Mouse (Mus musculus): ENCODE measurements around the gene Jkamp.

Gene Jkamp

DNA sequence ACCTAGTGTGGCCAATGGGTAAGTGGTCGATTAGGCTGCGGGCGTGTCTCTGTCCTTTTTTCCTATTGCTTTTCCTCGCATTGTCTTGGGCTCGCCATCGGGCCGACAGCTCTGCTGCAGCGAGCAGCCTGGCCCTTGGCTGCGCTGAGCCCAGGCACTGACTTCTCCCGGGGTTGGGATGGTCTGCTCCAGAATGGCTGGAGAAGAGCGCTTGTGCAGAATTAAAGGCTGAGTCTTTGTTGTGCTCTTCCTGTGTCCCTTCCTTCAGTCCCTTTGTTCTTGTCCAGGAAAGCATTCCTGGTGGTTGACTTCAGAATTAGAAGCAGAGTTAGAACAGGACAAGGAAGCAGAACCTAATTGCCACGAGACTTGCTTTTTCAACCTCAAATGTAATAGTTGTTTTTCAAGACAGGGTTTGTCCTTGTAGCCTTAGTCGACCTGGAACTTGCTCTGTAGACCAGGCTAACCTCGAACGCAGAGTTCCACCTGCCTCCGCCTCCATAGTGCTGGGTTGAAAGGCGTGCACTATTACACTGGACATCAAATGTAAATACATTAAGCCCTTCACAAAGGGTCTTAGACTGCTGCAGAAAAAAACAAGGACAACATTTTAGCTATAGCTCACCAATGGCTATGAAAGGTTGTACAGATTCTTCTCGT lies 907 bp downstream of the Jkamp start:
- peak in 1 of 2 experiments; percentile 9 for DNase-seq (ENCODE audit: low spot score in 2 of 2)

GRCm38 (mm10) chr12:72089802-72090201 lies 4.4 kb downstream of the Jkamp start:
- DNase-seq (ENCODE audit: low spot score in 2 of 2): no peak

- no peak for DNase-seq (ENCODE audit: low spot score in 2 of 2)
Measured at GRCm38 (mm10) chr12:72096966-72097365, 11.6 kb downstream of the Jkamp start.

DNA sequence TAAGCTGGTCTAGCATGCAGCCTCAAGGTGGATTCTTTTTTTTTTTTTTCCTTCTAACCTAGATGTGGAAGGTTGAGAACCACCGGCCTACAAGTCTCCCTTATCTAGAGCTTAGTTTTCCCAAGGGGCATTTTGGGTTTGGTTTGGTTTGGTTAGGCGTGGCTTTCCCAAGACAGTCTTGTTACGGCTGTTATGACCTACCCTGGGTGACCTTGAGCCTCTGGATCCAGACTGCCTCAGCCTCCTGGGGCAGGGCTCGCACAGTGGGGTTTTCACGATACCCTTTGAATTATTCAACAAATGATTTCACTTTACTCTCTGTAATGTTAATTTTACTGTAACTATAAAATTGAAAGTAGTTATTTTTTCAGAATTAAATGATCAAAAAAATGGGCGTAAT lies 17.4 kb downstream of the Jkamp start:
- no peak for DNase-seq (ENCODE audit: low spot score in 2 of 2)

DNA sequence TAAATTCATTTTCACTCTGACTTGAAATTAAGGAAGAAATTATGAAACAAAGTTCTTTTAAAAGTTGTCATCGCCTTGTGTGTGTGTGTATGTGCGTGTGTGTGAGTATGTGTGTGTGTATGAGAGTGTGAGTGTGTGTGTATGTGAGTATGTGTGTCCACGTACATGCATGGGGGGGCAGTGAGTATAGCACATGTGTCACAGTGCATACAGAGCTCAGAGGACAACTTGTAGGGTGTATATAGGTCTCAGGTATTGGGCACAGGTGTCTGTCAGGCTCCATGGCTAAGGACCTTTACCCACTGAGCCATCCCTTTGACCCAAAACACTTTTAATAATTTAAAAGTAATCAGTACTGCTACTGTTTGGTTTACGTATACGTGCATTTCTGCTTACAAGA lies 18.6 kb downstream of the Jkamp start:
- no peak for DNase-seq (ENCODE audit: low spot score in 2 of 2)

DNA sequence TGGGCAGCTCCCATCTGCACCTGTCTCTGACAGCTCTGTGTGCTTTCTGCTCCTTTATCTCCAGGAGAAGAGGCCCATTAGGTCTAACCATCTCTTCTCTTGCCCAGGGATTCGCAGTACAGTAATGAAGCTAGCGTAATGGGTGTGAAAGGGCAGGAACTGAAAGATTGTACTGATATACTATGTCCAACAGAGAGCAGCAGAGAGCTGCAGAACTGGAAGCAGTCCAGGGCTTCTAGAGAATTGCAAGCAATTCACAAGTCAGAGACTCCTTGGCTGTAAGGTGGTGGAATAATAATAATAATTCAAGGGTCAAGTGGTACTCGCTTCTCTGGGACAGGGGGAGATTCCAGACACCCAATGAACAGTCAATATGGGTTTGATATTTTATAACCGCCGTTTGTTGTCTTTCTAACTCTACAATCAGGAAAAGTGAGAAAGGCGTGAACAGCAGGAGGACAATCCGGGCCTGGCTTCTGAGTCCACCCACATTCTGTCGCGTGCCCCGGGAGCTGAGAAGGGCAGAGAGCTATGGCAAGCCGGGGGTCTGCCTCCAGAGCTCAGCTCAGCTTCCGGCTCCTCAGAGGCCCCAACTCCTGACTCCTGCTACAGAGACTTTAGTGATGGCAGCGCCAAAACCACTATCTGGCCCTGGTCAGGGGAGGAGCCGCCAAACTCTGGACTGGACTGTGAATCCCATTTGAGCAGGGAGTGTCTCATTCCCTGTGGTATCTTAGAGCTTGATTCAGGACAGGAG lies 19.3 kb downstream of the Jkamp start:
- peak in 1 of 2 experiments; percentile 31 for DNase-seq (ENCODE audit: low spot score in 2 of 2)

GRCm38 (mm10) chr12:72115126-72115525 lies 29.7 kb downstream of the Jkamp start:
- no peak for DNase-seq (ENCODE audit: low spot score in 2 of 2)

- DNase-seq (ENCODE audit: low spot score in 2 of 2): no peak
Measured at GRCm38 (mm10) chr12:72115686-72116345, 30.4 kb downstream of the Jkamp start.

- DNase-seq (ENCODE audit: low spot score in 2 of 2): no peak
Measured at GRCm38 (mm10) chr12:72129203-72129602, 43.8 kb downstream of the Jkamp start.

GRCm38 (mm10) chr12:72150786-72151185 lies 65.4 kb downstream of the Jkamp start:
- DNase-seq (ENCODE audit: low spot score in 2 of 2): no peak
